Mouse (Mus musculus) intestine, embryonic 16.5 days (tissue): ENCODE results near the gene Npat. TPM values are rescaled to one million over a fixed set of nuclear protein-coding genes. Genes with fewer than 3 reads are reported as not detected.

Experiments
- ATAC-seq: fragments of 200-750 bp; cut with Nextera tagmentation; 2 replicates; pipeline ENCODE4 v1.8.0; 2017; ENCODE audit warnings: moderate TSS enrichment, moderate library complexity
- H3K27ac ChIP-seq: fragments of 300-500 bp; sonication (generic); 2 replicates; pipeline ENCODE4 v1.5.1; 2014; ENCODE audit warnings: mild to moderate bottlenecking, low read length
- H3K27me3 ChIP-seq: fragments of 300-500 bp; sonication (generic); replicated peaks from 2 replicates; pipeline ENCODE4 v1.6.1; 2014; ENCODE audit warnings: low read length, control low read depth, mixed read lengths; ENCODE audit not compliant: control insufficient read depth, insufficient read depth
- H3K36me3 ChIP-seq: fragments of 300-500 bp; sonication (generic); 2 replicates; pipeline ENCODE4 v1.6.1; 2014; ENCODE audit warnings: low read length, control low read depth; ENCODE audit not compliant: control insufficient read depth, insufficient read depth
- H3K4me1 ChIP-seq: fragments of 300-500 bp; sonication (generic); 2 replicates; pipeline ENCODE4 v1.6.1; 2014; ENCODE audit warnings: low read length, control low read depth, mixed read lengths; ENCODE audit not compliant: control insufficient read depth, insufficient read depth
- H3K4me2 ChIP-seq: fragments of 300-500 bp; sonication (generic); 2 replicates; pipeline ENCODE4 v1.6.1; 2014; ENCODE audit warnings: low read depth, low read length, control low read depth
- H3K4me3 ChIP-seq: fragments of 300-500 bp; sonication (generic); 2 replicates; pipeline ENCODE4 v1.5.1; 2014; ENCODE audit warnings: mild to moderate bottlenecking, low read length
- H3K9ac ChIP-seq: fragments of 300-500 bp; sonication (generic); 2 replicates; pipeline ENCODE4 v1.6.1; 2014; ENCODE audit warnings: low read depth, low read length
- H3K9me3 ChIP-seq: fragments of 300-500 bp; sonication (generic); 2 replicates; pipeline ENCODE4 v1.6.1; 2016; ENCODE audit warnings: low read length, control low read depth; ENCODE audit not compliant: control insufficient read depth
- WGBS: fragments of 180-500 bp; shearing (Covaris S2); extraction: QIAGEN DNeasy Blood & Tissue Kit; methylation state at CpG from one replicate; pipeline ENCODE4 v1.1.7; 2014; 5-methylcytosine and 5-hydroxymethylcytosine counted together
- polyA plus RNA-seq: library from polyadenylated mRNA; unstranded; fragments of >200 nt; fragmentation: Nextera tagmentation; extraction: Ambion mirVana; gene quantifications from 2 replicates; pipeline ENCODE4 v1.2.1, GENCODE M21; 2015

The Npat gene
- polyA plus RNA-seq, 1 experiment from 2014 or later: 11.7 TPM

- H3K9ac ChIP-seq: no peak overlapping the region
- H3K27ac ChIP-seq: no peak overlapping the region
- no peak for ATAC-seq
- H3K4me3 ChIP-seq: no peak overlapping the region
- no peaks in the 10 kb centered on the region for H3K36me3 ChIP-seq
- no peaks in the 10 kb centered on the region for H3K9me3 ChIP-seq
- no peaks in the 10 kb centered on the region for H3K27me3 ChIP-seq
- no peak overlapping the region for H3K4me2 ChIP-seq
- peaks cover 27% of the 10 kb centered on the region for H3K4me1 ChIP-seq
- 91% methylated on average over 4 of the region's 4 CpGs for WGBS
Measured at GRCm38 (mm10) chr9:53607816-53608215, 71.0 kb downstream of the Npat start.

GRCm38 (mm10) chr9:53609306-53609967 is 72.6 kb downstream of the Npat start:
- peak; percentile 41; the same call in 1 of the 2 replicates for ATAC-seq
- H3K4me2 ChIP-seq: peak overlapping the region; percentile 88
- no peaks in the 10 kb centered on the region for H3K9me3 ChIP-seq
- H3K27ac ChIP-seq: peak overlapping the region; percentile 80
- peak overlapping the region; percentile 86 for H3K4me3 ChIP-seq
- H3K4me1 ChIP-seq: peaks cover 15% of the 10 kb centered on the region
- peak overlapping the region; percentile 92 for H3K9ac ChIP-seq
- no peaks in the 10 kb centered on the region for H3K36me3 ChIP-seq
- no peaks in the 10 kb centered on the region for H3K27me3 ChIP-seq
- WGBS: 59% methylated on average over 12 of the region's 12 CpGs

GRCm38 (mm10) chr9:53609968-53610781 is 73.3 kb downstream of the Npat start, which contains the start of gene Acat1:
Gene Acat1, minus strand, starts transcription at chr9:53610382.
- Histone ChIP-seq H3K4me3 (peak within 1 kb of the TSS; percentile 86), H3K9me3 (no peaks in the 10 kb centered on the region), H3K27ac (peak within 1 kb of the TSS; percentile 80), H3K4me2 (peak within 1 kb of the TSS; percentile 88), H3K4me1 (peaks cover 9% of the 10 kb centered on the region; the same call in 1 of the 2 replicates), H3K27me3 (no peaks in the 10 kb centered on the region), H3K36me3 (0 out of 2 replicates have a peak, but pooled peaks cover 2% of the 10 kb centered on the region), H3K9ac (peak within 1 kb of the TSS; percentile 92)
- ATAC-seq: peak; percentile 99
- 3% methylated on average over 52 of the region's 52 CpGs for WGBS

GRCm38 (mm10) chr9:53614286-53614685 is 77.4 kb downstream of the Npat start:
- Histone ChIP-seq H3K4me2 (no peak overlapping the region), H3K9ac (no peak overlapping the region), H3K27me3 (no peaks in the 10 kb centered on the region), H3K9me3 (no peaks in the 10 kb centered on the region), H3K4me1 (peaks cover under 1% of the 10 kb centered on the region; the same call in 1 of the 2 replicates), H3K27ac (no peak overlapping the region), H3K36me3 (peaks cover 6% of the 10 kb centered on the region; the same call in 1 of the 2 replicates), H3K4me3 (no peak overlapping the region)
- 72% methylated on average over 4 of the region's 4 CpGs for WGBS
- ATAC-seq: no peak

- ATAC-seq: no peak
- Histone ChIP-seq H3K27me3 (no peaks in the 10 kb centered on the region), H3K4me3 (no peak overlapping the region), H3K27ac (no peak overlapping the region), H3K4me1 (no peaks in the 10 kb centered on the region), H3K9ac (no peak overlapping the region), H3K9me3 (no peaks in the 10 kb centered on the region), H3K36me3 (peaks cover 6% of the 10 kb centered on the region; the same call in 1 of the 2 replicates), H3K4me2 (no peak overlapping the region)
- WGBS: 68% methylated on average over 8 of the region's 8 CpGs
Measured at GRCm38 (mm10) chr9:53615246-53615645, 78.4 kb downstream of the Npat start.

Other genes starting within 250 kb of the Npat start
- gene Exph5, start 235.4 kb upstream of the Npat start, polyA plus RNA-seq: 2.8 and 3.6 TPM in 2 replicates
- 23.9 and 25.2 TPM in 2 replicates for gene Kdelc2, start 153.0 kb upstream of the Npat start, polyA plus RNA-seq
- gene 4930550C14Rik, start 134.7 kb upstream of the Npat start, polyA plus RNA-seq: 0.23 and 0.44 TPM in 2 replicates
- 8.4 and 9.5 TPM in 2 replicates for gene Atm, start 307 bp upstream of the Npat start, polyA plus RNA-seq
- gene Acat1, start 73.3 kb downstream of the Npat start, polyA plus RNA-seq: 167 and 174 TPM in 2 replicates
- 20.3 and 22.4 TPM in 2 replicates for gene Cul5, start 133.0 kb downstream of the Npat start, polyA plus RNA-seq
- gene Rab39, start 169.2 kb downstream of the Npat start, polyA plus RNA-seq: 0.40 and 0.43 TPM in 2 replicates
- 28.0 and 28.8 TPM in 2 replicates for gene Slc35f2, start 234.5 kb downstream of the Npat start, polyA plus RNA-seq